Mouse (Mus musculus): ENCODE data around the gene Col9a2.
A peak's percentile ranks its signal among the peaks of the same experiment; 100 is the strongest.

The Col9a2 gene

DNA sequence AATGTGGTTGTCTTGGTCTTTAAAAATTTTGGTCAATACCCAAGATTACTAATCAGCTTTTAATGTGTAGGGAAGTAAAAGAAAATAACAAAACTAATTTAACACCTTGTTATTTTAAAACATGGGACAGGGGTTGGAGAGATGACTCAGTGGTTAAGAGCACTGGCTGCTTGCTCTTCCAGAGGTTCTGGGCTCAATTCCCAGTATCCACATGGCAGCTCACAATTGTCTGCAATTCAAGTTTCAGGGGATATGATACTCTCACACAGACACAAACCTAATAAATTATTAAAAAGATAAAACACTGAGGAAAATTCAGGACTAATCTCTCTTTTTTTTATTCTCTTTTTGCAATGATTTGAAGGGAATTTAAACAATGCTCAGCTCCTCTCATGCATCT, 45.3 kb downstream of the Col9a2 start:
- no peak for DNase-seq (ENCODE audit: low spot score)

DNA sequence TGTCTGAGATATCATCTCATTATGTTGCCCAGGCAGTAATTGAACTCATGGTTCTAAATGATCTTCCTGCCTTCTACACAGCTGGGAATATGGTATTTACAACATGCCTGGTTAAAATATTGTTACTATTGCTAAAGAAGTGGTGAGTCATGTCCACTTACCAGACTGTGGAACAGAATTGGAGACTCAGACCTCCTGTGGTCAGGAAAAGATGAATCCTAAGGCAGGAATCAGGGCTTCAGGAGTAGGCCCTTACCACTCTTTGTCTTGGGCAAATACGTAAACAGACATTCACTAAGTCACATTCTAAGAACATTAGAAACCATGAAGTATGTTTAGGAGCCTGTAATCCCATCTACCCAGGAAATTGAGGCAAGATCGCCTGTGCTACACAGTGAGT, 49.5 kb downstream of the Col9a2 start:
- no peak for DNase-seq (ENCODE audit: low spot score)

DNA sequence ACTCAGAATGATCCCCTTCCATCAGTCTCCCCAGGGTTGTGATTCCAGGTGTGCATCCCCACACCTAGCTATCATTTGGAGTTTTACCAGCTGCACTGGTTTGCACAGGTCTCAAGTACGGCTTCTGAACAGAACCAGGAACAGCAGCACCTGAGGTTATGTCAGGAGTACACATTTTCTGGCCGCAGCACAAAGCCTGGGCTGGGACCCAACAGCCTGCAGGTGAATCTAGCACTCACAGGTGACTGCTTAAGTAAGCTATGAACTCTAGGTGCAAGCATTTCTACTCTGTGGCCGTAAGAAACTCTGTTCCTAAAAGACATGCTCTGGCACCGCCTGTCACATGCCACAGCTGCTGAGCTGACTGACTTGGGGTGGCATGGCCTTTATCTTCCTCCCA, 51.0 kb downstream of the Col9a2 start:
- DNase-seq (ENCODE audit: low spot score): no peak

DNA sequence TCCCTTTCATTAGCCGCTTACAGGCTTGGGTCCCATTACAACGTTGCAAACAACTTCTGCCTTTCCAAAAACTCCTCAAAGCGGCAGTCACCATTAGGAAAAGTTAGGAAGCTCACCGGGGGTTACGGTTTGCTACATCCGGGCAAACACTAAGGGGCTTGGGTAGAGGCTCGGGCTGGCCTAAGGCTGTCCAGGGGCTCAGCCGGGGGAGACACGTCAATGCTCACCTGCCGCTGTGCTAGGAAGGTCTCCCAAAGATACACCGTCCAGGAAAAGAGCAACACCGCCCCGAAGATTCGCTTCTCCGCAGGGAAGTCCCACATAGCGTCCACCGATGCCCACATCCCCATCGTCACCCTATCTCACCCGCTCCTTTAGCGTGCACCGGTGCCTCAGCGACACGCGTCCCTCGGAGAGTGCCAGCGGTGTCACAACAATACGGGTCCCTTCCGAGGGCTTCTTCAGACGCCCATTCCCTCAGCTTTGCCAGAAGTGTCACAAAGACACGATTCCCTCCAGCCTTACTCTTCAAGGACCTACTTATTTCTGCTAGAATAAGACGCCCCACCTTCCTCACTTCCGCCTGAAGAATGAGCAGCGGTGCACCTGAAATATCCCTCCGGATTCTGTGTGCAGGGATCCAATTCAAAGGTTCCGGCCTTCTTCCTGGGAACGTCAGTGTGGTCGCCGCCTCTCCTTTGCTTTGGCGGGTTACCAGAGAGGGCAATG, 58.6 kb downstream of the Col9a2 start, which contains the start of gene Zmpste24:
Gene Zmpste24 (minus strand): TSS at position 592 of the 729 bp plus-strand sequence.
- DNase-seq (ENCODE audit: low spot score): peak; percentile 80

DNA sequence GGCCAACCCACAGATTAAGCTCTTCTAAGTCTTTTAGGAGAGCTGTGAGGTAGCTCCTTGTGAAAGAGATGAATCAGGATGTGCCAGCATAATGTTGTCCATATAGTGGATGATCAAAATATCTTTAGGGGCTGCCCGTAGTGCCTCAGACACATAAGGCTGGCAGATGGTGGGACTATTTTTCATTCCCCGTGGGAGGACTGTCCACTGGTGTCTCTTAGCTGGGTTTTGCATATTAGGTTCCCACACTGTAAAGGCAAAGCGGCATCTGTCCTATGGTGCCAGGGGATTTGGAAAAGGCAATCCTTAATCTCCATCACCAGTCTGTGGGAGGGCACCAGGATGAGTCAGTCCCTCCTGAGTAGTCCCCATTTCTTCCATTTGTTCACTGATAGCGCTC, 64.1 kb downstream of the Col9a2 start:
- DNase-seq (ENCODE audit: low spot score): peak; percentile 54

Measured in left cerebral cortex, adult 11 months (tissue).